Mouse (Mus musculus): ENCODE data around the gene Nhlrc2.
A peak's percentile ranks its signal among the peaks of the same experiment; 100 is the strongest.

The Nhlrc2 gene

DNA sequence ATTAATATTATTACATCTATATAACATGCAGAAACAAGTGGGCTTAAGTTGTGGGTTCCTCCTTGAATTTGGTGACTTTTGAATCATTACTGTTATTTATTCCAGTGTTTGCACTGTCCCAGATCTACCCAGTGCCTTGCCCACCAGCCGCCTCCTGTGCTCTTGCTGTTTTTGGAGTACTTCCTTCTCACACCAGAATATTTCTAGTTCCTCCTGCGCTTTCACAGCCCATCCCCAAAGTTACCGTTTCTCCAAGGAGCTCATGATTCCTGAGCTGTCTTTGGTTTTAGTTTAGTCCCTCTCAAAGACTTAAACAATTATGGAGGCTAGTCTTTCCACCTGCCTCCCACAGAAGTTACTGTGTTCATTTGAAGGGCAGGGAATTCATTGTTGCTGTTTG lies 15.4 kb downstream of the Nhlrc2 start:
- no peak for DNase-seq (ENCODE audit: low spot score in 2 of 2)

DNA sequence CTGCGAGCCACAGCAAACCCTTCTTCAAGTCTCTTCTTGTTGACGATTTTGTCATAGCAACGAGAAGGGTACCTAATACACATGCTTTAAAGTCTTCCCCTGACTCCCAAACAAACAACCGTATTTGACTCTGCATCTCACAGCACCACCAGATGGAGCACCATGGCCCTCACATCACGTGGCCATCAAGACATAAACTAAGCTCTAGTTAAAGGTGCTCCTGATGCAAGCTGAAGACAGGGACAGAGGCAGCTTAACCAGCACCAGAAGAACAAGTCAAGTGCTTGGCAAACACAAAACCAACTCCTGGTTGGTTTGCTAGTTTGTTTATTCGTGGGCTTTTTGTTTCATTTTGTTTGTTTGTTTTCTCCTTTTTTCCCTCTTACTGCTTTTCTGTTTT lies 17.3 kb downstream of the Nhlrc2 start:
- DNase-seq (ENCODE audit: low spot score in 2 of 2) = no peak

DNA sequence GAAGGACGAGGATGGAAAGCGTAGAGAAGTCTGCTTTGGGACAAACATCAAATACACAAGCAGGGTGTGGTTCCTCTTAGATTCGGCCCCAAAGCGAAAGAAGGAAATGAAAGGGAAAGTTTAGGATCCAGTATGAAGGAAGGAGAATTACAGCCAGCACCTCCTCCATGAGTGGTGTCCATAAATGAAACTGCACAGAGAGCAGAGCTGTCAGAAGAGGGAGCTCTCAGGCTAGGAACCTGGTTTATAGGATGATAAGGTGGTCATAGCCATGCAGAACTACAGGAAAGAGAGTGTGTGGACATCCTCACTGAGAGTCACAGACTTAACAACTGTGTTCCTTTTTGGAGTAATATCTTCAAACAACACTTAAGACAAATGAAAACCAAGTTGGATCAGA lies 18.0 kb downstream of the Nhlrc2 start:
- peak in 1 of 2 experiments; percentile 22 for DNase-seq (ENCODE audit: low spot score in 2 of 2)

DNA sequence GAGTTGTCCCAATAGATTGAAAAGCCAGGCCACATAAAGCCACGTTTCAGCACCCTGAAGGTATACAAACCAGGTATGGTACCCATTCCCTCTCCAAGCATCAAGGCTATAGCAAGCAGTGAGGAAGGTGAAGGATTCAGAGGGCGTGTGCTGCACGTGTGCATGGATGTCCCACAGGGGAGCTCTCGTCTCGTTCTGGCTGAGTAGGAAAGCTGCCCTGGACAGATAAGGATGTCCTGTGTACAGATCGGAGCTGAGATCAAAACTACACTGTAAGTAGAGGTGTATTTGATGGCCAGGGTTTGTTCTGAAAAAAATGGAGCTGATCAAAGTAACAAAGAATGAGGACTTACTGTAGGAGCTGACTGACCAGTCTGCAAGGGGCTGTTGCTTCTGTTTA lies 18.9 kb downstream of the Nhlrc2 start:
- no peak for DNase-seq (ENCODE audit: low spot score in 2 of 2)

DNA sequence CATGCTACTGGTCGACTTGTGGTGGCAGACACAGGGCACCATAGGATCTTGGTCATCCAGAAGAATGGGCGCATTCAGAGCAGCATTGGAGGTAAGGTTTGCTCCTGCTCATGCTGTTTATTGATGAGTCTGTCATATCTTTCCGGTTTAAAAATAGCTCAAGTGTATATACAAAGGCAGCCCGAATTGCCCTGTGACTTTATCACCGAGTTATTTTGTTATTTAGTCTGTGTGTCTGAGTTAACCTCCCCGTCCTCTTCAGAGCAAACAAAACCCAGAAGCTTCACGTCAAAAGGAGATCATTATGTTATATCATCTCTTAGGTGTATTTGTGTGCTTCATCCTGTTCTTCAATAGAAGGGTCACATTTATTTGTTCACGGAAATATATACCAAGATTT lies 22.7 kb downstream of the Nhlrc2 start:
- no peak for DNase-seq (ENCODE audit: low spot score in 2 of 2)

DNA sequence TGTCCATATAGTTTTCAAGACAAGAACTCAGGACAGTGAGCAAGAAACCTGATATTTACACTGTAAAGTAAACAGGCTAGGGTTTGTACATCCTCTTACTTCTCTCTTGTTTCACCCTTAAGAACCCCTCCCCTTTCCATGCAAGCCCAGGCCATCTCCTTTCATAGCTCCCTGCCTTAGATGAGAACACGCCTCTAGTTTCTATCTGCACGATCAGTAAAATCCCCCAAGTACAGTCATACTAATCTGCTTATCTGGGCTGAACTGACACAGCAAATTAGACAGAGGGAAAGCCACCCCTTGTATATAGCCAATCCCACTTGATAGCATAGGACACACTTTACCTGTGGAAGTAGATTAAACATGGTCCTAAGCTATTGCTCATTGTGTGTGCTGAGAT lies 23.2 kb downstream of the Nhlrc2 start:
- no peak for DNase-seq (ENCODE audit: low spot score in 2 of 2)

DNA sequence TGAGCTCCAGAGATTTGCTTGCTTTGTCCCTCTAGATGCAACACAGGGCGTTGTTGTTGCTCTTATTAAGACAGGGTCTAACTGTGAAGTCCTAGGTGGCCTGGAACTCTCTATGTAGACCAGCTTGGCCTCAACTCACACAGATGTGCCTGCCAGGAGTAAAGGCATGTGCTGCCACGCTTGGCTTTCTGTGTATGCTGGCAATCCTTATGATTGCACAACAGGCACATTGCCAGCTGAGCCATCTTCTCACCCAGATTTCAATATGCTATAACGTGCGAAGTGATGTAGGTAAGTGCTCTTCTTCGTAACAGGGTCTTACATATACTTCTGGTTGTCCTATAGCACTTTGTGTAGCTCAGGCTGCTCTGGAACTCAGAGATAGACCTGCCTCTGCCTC lies 23.9 kb downstream of the Nhlrc2 start:
- DNase-seq (ENCODE audit: low spot score in 2 of 2) = no peak

DNA sequence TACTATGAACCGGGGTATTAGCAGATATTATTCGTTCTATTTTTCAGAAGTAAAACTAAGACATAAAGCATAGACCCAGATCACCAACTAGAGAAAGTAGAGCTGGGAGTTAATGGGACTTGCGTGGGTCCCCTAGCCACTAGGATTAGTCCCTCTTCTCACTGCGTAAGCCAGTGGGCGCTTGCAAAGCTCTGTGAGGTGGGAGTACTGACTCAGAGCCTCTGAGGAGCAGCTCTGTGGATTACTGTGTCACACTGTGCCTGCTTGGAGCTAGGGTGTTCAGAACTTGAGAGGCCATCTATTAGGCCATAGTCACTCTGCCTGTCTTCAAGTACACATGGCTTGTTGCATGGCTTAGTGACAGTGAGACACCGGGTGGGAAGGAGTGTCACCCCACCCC lies 25.1 kb downstream of the Nhlrc2 start:
- no peak for DNase-seq (ENCODE audit: low spot score in 2 of 2)

DNA sequence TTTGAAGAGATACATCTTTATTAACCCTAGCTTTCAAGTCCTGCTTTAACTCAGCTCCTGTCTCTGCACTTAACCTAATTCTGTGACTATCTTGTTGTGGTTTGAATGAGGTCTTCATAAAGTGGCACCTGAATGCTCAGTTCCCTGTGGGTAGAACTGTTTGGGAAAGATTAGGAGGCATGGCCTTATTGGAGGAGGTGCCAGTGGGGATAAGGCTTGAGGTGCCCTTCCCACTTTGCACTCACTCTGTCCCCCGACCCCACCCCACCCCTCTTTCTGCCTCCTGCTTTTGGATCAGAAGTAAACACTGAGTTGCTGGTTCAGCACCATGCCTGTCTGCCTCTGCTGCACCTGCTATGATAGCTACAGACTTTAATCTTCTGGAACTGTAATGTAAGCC lies 29.7 kb downstream of the Nhlrc2 start:
- DNase-seq (ENCODE audit: low spot score in 2 of 2) = no peak

DNA sequence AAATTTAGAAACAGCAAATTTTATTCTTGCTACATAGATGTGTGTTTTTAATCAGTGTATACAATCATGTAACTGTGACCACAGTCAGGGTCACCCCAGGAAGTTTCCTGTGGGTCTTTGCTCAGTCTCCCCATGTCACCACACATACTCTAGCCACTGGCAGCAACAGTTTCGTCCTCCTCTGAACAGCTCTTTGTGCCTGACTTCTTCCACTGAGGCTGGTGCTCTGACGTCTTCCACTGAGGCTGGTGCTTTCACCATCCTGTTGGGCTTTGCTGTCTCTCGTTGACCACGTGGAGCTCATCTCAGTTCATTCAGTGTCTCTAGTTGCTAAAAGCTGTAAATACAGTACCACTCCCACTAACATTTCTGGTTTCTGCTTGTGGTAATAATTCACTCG lies 33.9 kb downstream of the Nhlrc2 start:
- DNase-seq (ENCODE audit: low spot score in 2 of 2) = no peak

DNA sequence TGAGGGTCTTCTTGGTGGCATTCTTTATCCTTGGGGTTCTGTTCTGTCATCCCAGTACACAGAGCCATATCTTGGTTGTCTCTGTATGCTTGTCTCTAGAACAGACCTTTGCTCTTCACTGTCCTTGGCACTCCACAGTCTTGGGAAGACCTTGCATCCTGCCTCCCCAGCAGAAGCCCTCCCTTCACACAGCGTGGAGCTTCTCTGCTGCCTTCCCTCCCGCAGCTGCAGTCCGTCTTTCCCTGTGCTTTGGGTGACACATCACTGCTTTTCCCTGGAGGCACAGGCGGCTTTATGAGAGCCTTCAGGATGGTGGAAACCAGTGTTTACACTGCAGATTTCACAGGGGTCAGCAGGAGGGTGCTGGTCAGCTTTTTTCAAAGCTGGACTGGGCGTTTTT lies 35.7 kb downstream of the Nhlrc2 start:
- DNase-seq (ENCODE audit: low spot score in 2 of 2) = no peak

DNA sequence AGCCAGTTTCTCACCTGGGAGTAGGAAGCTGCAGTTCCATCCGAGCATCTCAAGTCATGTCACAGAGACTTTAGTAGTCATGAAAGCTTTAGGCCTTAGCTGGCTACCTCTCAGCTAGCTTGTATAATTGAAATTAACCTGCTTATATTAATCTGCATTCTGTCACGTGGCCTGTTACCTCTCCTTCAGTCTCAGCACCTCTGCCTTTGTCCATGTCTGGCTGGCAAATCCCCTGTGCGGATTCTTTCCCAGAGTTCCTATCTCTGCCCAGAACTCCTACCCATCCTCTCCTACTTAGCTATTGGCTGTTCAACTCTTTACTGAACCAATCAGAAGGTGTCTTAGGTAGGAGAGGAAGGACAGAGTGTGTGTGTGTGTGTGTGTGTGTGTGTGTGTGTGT lies 36.2 kb downstream of the Nhlrc2 start:
- DNase-seq (ENCODE audit: low spot score in 2 of 2) = no peak

DNA sequence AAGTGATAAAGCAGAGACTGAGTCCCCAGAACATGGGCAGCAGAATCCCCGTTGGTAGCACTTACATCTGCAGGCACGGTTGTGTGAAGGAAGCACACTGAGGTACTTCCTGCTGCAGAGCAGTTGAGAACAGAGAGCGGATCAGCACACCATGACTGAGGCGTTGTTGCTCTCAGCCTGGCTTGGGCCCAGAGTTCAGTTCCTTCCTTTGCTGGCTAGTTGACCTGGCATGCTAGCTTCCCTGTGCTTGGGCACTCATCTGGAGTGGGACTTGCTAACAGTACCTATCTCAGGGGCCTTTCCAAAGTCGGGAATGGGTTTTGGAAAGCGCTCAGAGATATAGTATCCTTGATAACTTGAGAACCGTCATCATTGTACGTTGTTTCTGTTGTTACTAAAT lies 38.3 kb downstream of the Nhlrc2 start:
- no peak for DNase-seq (ENCODE audit: low spot score in 2 of 2)

DNA sequence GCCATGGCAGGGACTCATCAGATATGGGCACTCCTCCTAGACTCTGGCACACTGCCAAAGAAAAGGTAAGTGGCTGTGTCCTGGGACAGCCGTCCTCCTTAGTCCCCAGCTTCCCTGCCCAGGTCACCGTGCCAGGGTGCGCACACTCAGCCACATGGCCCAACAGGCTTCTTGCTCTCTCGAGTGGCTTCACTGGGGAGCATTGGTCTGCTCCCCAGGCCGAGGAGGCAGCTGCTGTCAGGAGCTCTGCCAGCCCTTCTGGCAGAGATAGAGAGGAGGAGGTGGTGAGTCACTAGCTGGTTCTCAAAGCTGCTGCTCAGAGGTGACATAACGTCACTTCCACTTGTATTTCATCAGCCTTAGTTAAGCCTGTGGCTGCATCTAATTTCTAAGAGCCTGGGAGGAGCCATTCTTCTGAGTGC lies 40.2 kb downstream of the Nhlrc2 start:
- no peak for DNase-seq (ENCODE audit: low spot score in 2 of 2)

DNA sequence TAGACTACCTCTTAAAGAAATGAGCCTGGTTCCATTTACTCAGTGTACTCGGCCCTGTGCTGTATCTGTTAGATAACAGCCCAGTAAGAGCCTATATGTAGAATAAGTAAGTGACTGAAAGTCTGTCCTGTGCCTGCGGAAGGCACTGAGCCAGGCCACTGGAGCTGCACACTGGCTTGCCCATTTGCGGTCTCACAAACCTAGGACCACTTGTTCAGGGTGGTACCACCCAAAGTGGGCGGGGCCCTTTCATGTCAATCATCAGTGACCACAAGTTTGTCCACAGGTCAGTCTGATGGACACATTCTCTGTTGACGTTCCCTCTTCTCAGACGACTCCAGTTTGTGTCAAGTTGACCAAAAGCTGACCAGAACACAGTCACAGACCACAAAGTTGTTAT lies 40.9 kb downstream of the Nhlrc2 start:
- DNase-seq (ENCODE audit: low spot score in 2 of 2) = no peak

DNA sequence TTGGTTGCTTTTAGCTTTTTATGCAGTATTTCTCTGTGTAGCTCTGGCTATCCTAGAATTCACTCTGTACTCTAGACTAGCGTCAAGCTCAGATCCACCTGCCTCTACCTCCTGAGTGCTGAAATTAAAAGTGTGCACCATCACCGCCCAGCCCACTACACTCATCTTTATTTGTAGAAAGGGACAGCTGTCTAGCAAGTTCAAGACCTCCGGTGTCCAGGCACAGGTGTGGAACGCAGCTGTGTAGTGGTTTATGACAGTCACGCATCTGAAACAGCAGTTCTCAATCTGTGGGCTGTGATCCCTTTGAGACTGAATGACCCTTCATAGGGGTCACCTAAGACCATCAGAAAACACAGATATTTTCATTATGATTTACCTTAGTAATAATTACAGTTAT lies 41.4 kb downstream of the Nhlrc2 start:
- DNase-seq (ENCODE audit: low spot score in 2 of 2) = no peak

DNA sequence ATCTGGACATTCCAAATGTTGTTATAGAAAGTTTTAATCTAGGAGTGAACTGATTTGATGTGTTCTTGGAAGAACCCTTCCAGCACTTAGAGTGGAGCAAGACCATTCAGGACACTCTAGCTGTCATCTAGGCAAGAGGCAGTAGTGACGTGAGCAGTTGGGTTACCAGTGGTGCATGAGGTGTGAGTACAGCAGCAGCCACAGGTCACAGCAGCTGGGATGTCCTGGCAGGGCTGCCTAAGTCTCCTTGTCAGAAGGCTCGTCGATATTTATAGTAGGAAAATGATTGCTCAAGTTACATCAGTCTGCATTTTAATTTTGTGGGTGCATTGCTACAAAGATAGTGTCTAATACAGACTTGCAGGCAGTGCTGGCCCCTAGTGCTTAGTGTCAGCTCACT lies 42.2 kb downstream of the Nhlrc2 start:
- DNase-seq (ENCODE audit: low spot score in 2 of 2) = no peak

DNA sequence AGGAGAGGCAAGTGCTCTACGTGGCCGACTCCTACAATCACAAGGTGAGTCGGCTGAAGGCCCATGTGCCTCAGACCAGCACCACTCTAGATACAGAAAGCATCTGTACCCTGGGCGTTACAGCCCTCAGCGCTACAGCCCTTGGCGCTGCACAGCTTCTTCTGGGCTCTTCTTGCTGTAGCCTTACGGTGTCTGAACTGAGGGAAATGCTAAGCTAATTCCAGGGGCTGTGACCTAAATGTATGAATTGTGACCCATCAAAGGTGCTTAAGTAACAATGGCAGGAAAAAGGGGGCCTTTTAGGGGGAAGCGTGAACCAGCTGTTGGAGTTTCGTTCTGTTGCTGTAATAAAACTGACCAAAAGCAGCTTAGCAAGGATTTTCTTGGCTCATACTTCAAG lies 44.4 kb downstream of the Nhlrc2 start:
- DNase-seq (ENCODE audit: low spot score in 2 of 2) = no peak

DNA sequence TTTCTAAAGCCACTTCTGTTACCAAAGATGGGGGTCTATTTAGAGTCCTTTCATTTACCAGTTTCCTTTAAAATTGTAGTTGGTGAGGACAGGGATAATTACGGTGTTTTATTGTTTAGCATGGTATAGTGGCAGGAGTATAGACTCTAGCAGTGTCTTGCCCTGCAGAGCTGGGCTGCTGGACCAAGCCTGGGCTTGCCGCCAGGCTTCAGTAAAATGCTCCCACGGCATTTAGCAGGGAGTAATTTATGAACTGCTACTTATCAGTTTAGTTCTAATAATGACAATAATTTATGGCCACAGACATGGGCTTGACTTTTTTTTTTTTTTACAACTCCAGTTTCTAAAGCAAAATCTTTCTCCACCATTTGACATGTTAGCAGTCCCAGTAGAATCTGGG lies 51.9 kb downstream of the Nhlrc2 start:
- DNase-seq (ENCODE audit: low spot score in 2 of 2) = no peak

DNA sequence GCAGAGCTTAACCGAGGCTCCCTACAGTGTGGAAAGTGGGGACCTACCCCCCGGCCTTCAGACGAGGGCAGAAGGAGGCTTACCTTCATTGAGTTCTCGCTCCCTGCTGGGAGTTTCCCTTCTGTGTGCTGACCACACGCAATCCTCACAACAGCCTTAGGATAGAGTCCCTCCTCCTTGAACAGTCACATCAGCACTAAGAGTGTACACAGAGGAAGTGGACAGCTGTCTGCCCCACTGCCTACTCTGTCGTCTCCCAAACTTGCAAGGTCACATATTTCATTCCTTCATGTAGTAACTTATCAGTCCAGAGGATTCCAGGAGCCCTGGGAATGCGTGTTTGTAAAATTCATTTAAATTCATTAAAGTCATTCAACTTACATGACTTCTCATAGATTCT lies 52.7 kb downstream of the Nhlrc2 start:
- no peak for DNase-seq (ENCODE audit: low spot score in 2 of 2)

DNA sequence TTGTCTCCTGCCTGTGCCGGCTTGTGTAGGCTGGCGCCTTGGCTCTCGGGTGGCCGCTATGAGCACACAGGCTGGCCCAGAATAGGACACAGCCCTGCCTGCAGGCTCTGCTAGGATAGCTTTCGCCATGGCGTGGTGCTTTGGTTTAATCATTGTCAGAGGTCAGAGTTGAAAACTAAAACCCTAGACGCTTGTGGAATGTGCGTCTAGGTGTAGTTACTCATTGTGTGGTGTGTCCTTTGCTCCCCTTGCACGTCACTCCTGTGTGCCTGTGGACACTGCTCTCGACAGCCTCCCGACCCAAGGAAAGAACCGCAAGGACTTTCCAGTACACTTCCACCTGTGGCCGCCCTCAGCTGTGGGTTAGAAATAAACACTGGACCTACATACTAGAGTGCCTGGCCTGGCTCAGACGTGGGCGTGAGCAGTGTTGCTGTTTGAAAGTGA lies 53.9 kb downstream of the Nhlrc2 start:
- no peak for DNase-seq (ENCODE audit: low spot score in 2 of 2)

DNA sequence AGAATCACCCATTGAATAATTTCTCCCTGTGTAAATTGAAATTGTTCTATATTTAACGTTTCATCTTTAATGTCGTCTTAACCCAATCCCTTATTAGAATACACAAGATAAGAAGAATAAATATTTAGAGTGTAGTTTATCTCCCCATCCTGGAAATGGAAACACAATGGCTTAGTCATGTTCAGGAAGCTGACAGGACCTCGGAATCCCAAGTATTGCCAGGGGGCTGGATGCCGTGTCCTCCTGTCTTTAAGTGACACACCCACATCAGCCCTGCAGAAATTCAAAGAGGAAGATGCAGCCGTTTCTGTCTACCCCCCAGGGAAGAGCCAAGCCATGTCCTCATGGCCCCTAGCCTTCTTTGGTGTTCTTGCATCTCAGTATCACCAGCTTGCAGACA lies 60.9 kb downstream of the Nhlrc2 start:
- no peak for DNase-seq (ENCODE audit: low spot score in 2 of 2)

DNA sequence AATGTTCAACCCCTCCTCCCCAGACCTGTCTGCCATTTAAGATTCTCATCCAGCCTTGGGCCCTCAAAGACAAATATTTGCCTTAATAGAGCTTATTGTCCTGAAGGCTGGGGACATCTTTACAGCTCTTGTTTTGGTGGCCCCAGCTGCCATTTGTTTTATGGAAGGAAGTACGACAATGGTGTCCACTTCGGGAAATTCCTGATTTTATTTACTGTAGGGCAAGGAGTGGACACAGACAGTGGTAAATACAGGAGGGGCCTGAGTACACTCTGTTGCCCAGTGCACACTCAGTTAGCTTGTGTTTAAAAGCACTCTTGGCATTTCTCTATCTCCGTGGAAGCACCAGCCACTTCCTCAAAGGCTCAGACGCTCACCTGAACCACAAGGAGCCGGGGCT lies 66.1 kb downstream of the Nhlrc2 start:
- no peak for DNase-seq (ENCODE audit: low spot score in 2 of 2)

DNA sequence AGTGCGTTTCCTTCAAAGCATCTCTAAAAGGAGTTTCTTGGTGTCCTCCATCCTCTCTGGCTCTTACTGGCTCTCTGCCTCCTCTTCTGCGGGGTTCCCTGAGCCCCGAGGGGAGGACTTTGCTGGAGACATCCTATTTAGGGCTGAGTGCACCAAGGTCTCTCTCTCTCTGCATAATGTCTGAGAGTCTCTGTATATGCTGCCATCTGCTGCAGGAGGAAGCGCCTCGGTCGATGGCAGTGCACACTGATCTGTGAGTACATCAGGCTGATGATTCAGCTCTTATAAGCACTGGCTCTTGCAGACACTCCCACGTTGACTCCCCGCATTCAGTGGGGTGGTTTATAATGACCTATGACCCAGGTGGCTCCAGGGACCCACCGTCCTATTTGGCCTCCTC lies 70.8 kb downstream of the Nhlrc2 start:
- DNase-seq (ENCODE audit: low spot score in 2 of 2) = no peak

DNA sequence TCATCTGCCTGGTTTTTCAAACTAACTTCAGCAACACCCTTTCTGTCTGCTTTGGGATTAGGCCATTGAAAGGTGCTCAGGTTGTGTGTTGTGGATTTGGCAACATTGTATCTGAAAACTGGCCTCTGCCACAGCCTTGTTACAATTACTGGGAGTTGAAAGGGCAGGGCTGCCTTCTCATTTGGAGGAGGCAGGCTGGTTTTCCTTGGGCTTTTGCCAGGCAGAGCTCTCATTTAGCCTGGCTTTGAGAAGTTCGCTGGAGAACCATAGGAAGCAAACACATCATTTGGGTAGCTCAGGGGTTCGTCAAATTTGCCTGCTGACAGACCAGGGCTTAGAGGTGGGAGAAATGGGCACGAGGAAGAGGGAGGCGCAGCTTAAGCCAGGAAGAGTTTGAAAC lies 71.5 kb downstream of the Nhlrc2 start:
- DNase-seq (ENCODE audit: low spot score in 2 of 2) = no peak
